Mouse (Mus musculus) lung, postnatal 0 days (tissue): ENCODE measurements around the gene Nos1.
A peak's percentile ranks its signal among the peaks of the same experiment; 100 is the strongest.

Experiments
- CTCF ChIP-seq: IDR thresholded peaks from 2 replicates; pipeline ENCODE4 v1.5.1; 2016; ENCODE audit warnings: antibody characterized with exemption, mild to moderate bottlenecking
- EP300 ChIP-seq: IDR thresholded peaks from 2 replicates; pipeline ENCODE4 v1.6.1; 2016; ENCODE audit warnings: antibody characterized with exemption, mild to moderate bottlenecking, control low read depth

DNA sequence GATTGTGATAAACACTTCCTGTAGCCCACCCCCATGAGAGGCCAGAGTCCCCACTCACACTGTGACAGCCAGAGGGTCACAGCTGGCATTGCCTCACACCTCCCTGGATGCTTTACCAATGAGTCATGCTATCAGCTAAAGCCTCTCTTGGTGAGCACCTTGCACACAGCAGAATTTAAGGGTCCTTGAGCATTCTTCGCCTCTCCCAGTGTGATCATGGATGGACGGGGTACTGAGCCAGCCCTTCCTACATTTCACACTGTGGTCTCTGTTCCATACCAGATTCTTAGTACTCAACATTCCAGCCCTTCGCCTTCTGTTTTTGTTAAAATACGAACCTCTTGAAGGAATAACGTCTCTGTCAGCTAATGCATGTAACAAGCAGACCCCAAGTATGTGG, 113.2 kb downstream of the Nos1 start:
- TF ChIP-seq CTCF: no peak
- TF ChIP-seq EP300: peak; percentile 53
